Mouse (Mus musculus) spleen, adult 2 months (tissue): Measurements from ENCODE around the gene Ktn1. TPM values are rescaled to one million over a fixed set of nuclear protein-coding genes. Genes with fewer than 3 reads are reported as not detected.

ENCODE experiments used
- DNase-seq, 2 experiments: peaks; one replicate each; pipeline versions ENCODE4 v3.0.0 to v3.0.0-alpha.2; 2012 to 2021; ENCODE audit warnings: low spot score in 2 of 2, low read depth in 1 of 2
- H3K27ac ChIP-seq: fragments of 200-500 bp; 2 replicates; pipeline ENCODE4 v1.5.1; 2012; ENCODE audit warnings: low read length, inconsistent platforms; ENCODE audit not compliant: insufficient read depth
- H3K27me3 ChIP-seq: fragments of 200-500 bp; 2 replicates; pipeline ENCODE4 v1.6.1; 2012; ENCODE audit warnings: mild to moderate bottlenecking, moderate library complexity, low read length, inconsistent platforms; ENCODE audit not compliant: control insufficient read depth, insufficient read depth
- H3K36me3 ChIP-seq: fragments of 200-500 bp; 2 replicates; pipeline ENCODE4 v1.6.1; 2012; ENCODE audit warnings: mild to moderate bottlenecking, low read length, inconsistent platforms; ENCODE audit not compliant: control insufficient read depth, insufficient read depth
- H3K4me1 ChIP-seq: fragments of 200-500 bp; 2 replicates; pipeline ENCODE4 v1.6.1; 2011; ENCODE audit warnings: inconsistent platforms; ENCODE audit not compliant: control insufficient read depth, insufficient read depth, insufficient read length
- H3K4me3 ChIP-seq: fragments of 200-500 bp; 2 replicates; pipeline ENCODE4 v1.5.1; 2011; ENCODE audit warnings: mild to moderate bottlenecking, inconsistent platforms; ENCODE audit not compliant: insufficient read depth, insufficient read length; ENCODE audit errors: extremely low read depth
- CTCF ChIP-seq: fragments of 200-500 bp; IDR thresholded peaks from 2 replicates; pipeline ENCODE4 v1.5.1; 2011; ENCODE audit warnings: mild to moderate bottlenecking, inconsistent platforms; ENCODE audit not compliant: insufficient read depth, insufficient read length, insufficient replicate concordance; ENCODE audit errors: extremely low read depth
- POLR2A ChIP-seq: fragments of 200-500 bp; IDR thresholded peaks from 2 replicates; pipeline ENCODE4 v1.6.1; 2011; ENCODE audit warnings: low read depth, low read length, inconsistent platforms
- WGBS: fragments of 180-500 bp; shearing (Covaris S2); methylation state at CpG from one replicate; pipeline ENCODE4 v1.1.7; 2018; 5-methylcytosine and 5-hydroxymethylcytosine counted together
- polyA plus RNA-seq: library from polyadenylated mRNA; depleted of rRNA; stranded (reverse); fragments of >200 nt; gene quantifications from 2 replicates; pipeline ENCODE4 v1.2.3, GENCODE M21; 2012; rRNA removed

Gene Ktn1
- polyA plus RNA-seq: 4.0 and 4.7 TPM in 2 replicates

DNA sequence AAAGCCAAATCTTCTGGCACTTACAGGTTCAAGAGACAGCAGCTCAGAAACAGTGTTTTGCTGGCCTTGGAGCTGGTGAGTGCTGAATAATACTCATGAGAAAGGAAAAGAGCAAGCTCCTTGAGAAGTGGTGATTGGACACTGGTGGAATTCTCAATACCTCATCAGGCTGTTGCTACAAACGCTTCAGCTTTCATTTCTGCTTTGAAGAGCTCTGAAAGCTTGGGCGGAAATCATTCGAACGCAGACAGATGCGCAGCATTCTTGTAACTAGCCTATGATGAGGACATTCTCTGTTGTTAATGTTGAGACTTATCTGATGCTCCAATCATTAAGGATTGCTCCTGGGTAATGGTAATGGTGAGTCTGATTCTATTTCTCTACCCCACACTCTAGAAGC is at the start of gene Ktn1:
Gene Ktn1, plus strand, starts transcription at position 231 of the 400 bp plus-strand sequence.
- DNase-seq: peak in 1 of 2 experiments; percentile 7
- peak within 1 kb of the TSS; percentile 79 for H3K27ac ChIP-seq
- no peaks in the 10 kb centered on the region for H3K36me3 ChIP-seq
- H3K4me3 ChIP-seq: peak within 1 kb of the TSS; percentile 75
- peaks cover 2% of the 10 kb centered on the region for H3K4me1 ChIP-seq
- 30% methylated on average over 5 of the region's 5 CpGs for WGBS
- H3K27me3 ChIP-seq: no peaks in the 10 kb centered on the region
- TF ChIP-seq CTCF: no peak
- TF ChIP-seq POLR2A: no peak

DNA sequence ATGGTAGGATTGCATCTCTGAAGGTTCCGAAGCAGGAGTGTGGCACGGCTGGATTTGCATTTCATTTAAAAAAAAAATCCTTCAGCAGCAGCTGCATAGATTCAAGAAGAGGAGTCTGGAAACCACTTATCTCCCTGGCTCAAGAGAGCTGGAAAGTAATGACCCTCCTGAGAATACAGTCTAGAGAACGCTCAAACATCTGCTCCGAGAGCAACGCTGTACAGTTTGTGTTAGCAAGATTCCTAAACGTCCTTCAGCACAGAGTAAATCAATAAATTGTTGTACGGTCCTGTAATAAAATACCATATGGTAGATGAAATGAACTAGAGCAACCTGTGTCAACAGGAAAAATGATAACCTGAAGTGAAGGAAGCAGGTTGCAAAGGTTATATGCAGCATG is 35.0 kb upstream of the Ktn1 start:
- Histone ChIP-seq H3K4me3 (no peak overlapping the region), H3K27ac (no peak overlapping the region), H3K36me3 (no peaks in the 10 kb centered on the region), H3K27me3 (no peaks in the 10 kb centered on the region), H3K4me1 (no peaks in the 10 kb centered on the region)
- WGBS: 88% methylated on average over 7 of the region's 7 CpGs
- no peak for DNase-seq
- TF ChIP-seq POLR2A: no peak
- no peak for TF ChIP-seq CTCF

DNA sequence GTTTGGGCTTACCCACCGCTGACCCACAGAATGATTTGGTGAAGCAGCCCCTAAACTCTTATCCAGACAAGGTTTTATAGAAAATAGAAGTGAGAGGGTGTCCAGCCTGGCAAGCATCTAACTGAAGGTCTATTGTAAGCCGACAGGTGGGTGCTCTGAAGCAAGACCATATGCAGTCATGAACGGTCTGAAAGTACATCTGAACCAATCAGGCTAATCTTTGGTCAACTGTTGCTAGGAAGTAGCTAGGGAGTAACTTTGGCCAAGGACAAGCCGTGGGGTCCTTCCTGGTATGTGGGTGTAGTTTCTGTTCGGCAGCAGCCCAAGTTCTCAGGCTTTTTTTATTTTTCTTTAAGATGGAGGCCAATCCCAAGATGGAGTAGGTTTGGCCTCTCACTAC is 29.4 kb upstream of the Ktn1 start:
- TF ChIP-seq CTCF (no peak), POLR2A (no peak)
- peak overlapping the region; percentile 63 for H3K27ac ChIP-seq

DNA sequence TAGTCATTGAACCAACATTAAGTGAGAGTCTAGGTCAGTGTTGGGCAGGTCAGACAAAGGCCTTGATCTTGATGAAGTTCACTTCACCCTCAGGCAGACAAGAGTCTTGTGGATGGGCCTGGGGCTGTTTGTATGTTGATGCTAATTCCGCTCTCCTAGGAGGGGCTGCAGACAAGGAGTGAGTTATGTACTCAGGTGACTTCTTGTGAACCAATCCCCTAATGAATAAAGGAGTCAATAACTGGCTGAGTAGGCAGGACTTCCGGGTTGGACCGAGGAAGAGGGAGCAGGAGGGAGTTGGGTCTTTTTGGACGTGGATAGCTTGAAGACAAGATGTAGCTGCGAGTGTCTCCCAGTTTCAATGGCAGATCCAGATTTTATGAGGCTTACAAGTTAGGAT is 26.3 kb upstream of the Ktn1 start:
- Histone ChIP-seq H3K4me1 (peaks cover 17% of the 10 kb centered on the region), H3K4me3 (no peak overlapping the region), H3K27ac (no peak overlapping the region), H3K27me3 (no peaks in the 10 kb centered on the region), H3K36me3 (no peaks in the 10 kb centered on the region)
- WGBS: 91% methylated on average over 5 of the region's 5 CpGs
- TF ChIP-seq CTCF (no peak), POLR2A (no peak)
- no peak for DNase-seq

More for the DNA sequence above, 29.4 kb upstream of the Ktn1 start:
- no peaks in the 10 kb centered on the region for H3K36me3 ChIP-seq
- no peaks in the 10 kb centered on the region for H3K27me3 ChIP-seq
- 46% methylated on average over 5 of the region's 5 CpGs for WGBS
- DNase-seq: peak; percentile 10 to 71
- 0 out of 2 replicates have a peak, but pooled peaks cover 3% of the 10 kb centered on the region for H3K4me1 ChIP-seq
- H3K4me3 ChIP-seq: no peak overlapping the region

DNA sequence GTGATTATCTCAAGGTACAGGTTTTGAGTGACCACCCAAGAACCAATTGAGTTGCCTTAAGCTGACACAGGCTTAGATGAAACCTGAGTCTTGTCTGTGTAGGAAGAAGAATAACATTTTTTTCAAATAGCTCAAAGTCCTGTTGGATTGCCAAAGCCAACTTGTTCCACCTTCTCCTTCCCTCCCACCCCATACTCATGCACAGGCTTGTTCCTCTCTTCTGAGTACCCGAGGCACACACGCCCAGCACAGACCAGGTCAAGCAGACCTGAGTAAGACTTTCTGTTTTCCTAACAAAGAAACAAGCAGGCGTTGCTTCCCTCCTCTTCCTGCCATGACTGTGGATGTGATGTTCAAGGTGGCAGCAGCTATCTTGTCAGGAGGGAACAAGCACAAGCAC is 23.4 kb upstream of the Ktn1 start:
- H3K4me3 ChIP-seq: no peak overlapping the region
- 53% methylated on average over 3 of the region's 3 CpGs for WGBS
- no peaks in the 10 kb centered on the region for H3K36me3 ChIP-seq
- no peaks in the 10 kb centered on the region for H3K27me3 ChIP-seq
- no peak for TF ChIP-seq CTCF
- TF ChIP-seq POLR2A: no peak
- peak overlapping the region; percentile 1; the same call in 1 of the 2 replicates for H3K27ac ChIP-seq
- no peak for DNase-seq
- H3K4me1 ChIP-seq: peaks cover 20% of the 10 kb centered on the region

DNA sequence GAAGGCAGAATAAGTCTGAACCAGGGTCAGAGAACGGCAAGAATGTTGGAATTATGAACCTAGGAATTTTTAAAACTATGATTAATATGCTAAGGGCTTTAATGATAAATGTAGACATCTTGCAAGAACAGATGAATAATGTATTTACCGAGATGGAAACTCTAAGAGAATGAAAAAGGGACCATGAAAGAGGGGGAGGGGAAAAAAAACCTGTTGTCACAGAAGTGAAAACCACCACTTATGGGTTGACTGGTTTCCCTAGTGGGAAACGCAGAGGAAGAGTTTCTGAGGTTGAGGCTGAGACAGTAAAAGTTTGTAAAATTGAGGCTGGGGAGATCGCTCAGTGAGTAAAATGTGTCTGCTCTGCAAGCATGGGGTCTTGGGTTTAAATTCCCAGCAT is 22.1 kb upstream of the Ktn1 start:
- DNase-seq: no peak
- no peaks in the 10 kb centered on the region for H3K27me3 ChIP-seq
- H3K27ac ChIP-seq: peak overlapping the region; percentile 84
- no peak for TF ChIP-seq CTCF
- no peak for TF ChIP-seq POLR2A
- peaks cover 20% of the 10 kb centered on the region for H3K4me1 ChIP-seq
- H3K36me3 ChIP-seq: no peaks in the 10 kb centered on the region
- WGBS: 29% methylated on average over 4 of the region's 4 CpGs
- no peak overlapping the region for H3K4me3 ChIP-seq

DNA sequence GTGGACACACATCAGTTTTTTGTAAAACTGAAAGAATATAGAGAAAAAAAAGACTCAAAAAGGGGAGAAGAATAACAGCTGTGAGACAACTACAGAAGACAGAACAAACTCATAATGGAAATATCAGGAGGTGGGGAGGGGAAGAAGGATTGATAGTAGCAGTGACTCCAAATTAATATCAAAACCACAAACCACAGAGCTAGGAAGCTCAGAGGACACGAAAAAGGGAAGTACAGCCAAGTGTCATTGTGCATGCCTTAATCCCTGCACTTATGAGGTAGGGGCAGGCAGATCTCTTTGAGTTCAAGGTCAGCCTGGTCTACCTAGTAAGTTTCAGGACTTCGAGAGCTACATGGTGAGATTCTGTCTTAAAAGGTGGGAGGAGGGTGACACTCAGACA is 21.4 kb upstream of the Ktn1 start:
- Histone ChIP-seq H3K36me3 (no peaks in the 10 kb centered on the region), H3K27ac (peak overlapping the region; percentile 37; the same call in 1 of the 2 replicates), H3K4me3 (no peak overlapping the region), H3K4me1 (peaks cover 20% of the 10 kb centered on the region), H3K27me3 (no peaks in the 10 kb centered on the region)
- TF ChIP-seq POLR2A (no peak), CTCF (no peak)
- WGBS: 11% methylated on average over 2 of the region's 2 CpGs
- no peak for DNase-seq
